Mouse (Mus musculus): Measurements from ENCODE around the gene Tcap. TPM values are rescaled to one million over a fixed set of nuclear protein-coding genes. Genes with fewer than 3 reads are reported as not detected.

The Tcap gene
- polyA plus RNA-seq, 1 experiment from 2014 or later = 0.54 TPM

- no peak overlapping the region for H3K4me3 ChIP-seq (ENCODE audit: low read depth, low read length)
- no peaks in the 10 kb centered on the region for H3K36me3 ChIP-seq (ENCODE audit: control insufficient read depth, insufficient read depth, low read length)
- H3K4me1 ChIP-seq (replicated peaks; ENCODE audit: control insufficient read depth, insufficient read depth, low read length) = peaks cover 11% of the 10 kb centered on the region
- H3K4me2 ChIP-seq (replicated peaks; ENCODE audit: low read depth, low read length) = no peak overlapping the region
- no peak overlapping the region for H3K9ac ChIP-seq (ENCODE audit: low read depth, low read length)
- DNase-seq (ENCODE audit: low spot score) (no peak), ATAC-seq (ENCODE audit: low FRiP score) (no peak)
- H3K27ac ChIP-seq (ENCODE audit: low read depth, low read length) = no peak overlapping the region
- H3K9me3 ChIP-seq (ENCODE audit: control insufficient read depth, low read length) = no peaks in the 10 kb centered on the region
- peaks cover 57% of the 10 kb centered on the region for H3K27me3 ChIP-seq (ENCODE audit: control insufficient read depth, insufficient read depth, low read length)
- 79% methylated on average over 18 of the region's 18 CpGs for WGBS
Observed at GRCm38 (mm10) chr11:98352272-98352990, 31.2 kb upstream of the Tcap start.

GRCm38 (mm10) chr11:98353651-98354211, 29.9 kb upstream of the Tcap start:
- Histone ChIP-seq H3K27ac (ENCODE audit: low read depth, low read length) (no peak overlapping the region), H3K4me1 (replicated peaks; ENCODE audit: control insufficient read depth, insufficient read depth, low read length) (peaks cover 3% of the 10 kb centered on the region), H3K27me3 (ENCODE audit: control insufficient read depth, insufficient read depth, low read length) (peaks cover 44% of the 10 kb centered on the region), H3K4me2 (replicated peaks; ENCODE audit: low read depth, low read length) (no peak overlapping the region), H3K9me3 (ENCODE audit: control insufficient read depth, low read length) (no peaks in the 10 kb centered on the region), H3K36me3 (ENCODE audit: control insufficient read depth, insufficient read depth, low read length) (no peaks in the 10 kb centered on the region), H3K9ac (ENCODE audit: low read depth, low read length) (no peak overlapping the region), H3K4me3 (ENCODE audit: low read depth, low read length) (no peak overlapping the region)
- no peak for DNase-seq (ENCODE audit: low spot score)
- no peak for ATAC-seq (ENCODE audit: low FRiP score)
- WGBS = 43% methylated on average over 8 of the region's 8 CpGs

GRCm38 (mm10) chr11:98354445-98354844, 29.2 kb upstream of the Tcap start:
- no peak overlapping the region for H3K9ac ChIP-seq (ENCODE audit: low read depth, low read length)

GRCm38 (mm10) chr11:98355732-98356299, 27.8 kb upstream of the Tcap start:
- peak; percentile 85 for DNase-seq (ENCODE audit: low spot score)
- H3K36me3 ChIP-seq (ENCODE audit: control insufficient read depth, insufficient read depth, low read length) = no peaks in the 10 kb centered on the region
- no peak overlapping the region for H3K4me3 ChIP-seq (ENCODE audit: low read depth, low read length)
- H3K9me3 ChIP-seq (ENCODE audit: control insufficient read depth, low read length) = no peaks in the 10 kb centered on the region
- peaks cover 23% of the 10 kb centered on the region for H3K27me3 ChIP-seq (ENCODE audit: control insufficient read depth, insufficient read depth, low read length)
- WGBS = 11% methylated on average over 6 of the region's 6 CpGs
- H3K9ac ChIP-seq (ENCODE audit: low read depth, low read length) = no peak overlapping the region
- no peak overlapping the region for H3K4me2 ChIP-seq (replicated peaks; ENCODE audit: low read depth, low read length)
- ATAC-seq (ENCODE audit: low FRiP score) = no peak
- no peak overlapping the region for H3K27ac ChIP-seq (ENCODE audit: low read depth, low read length)
- H3K4me1 ChIP-seq (replicated peaks; ENCODE audit: control insufficient read depth, insufficient read depth, low read length) = peaks cover 9% of the 10 kb centered on the region

More at GRCm38 (mm10) chr11:98354445-98354844, 29.2 kb upstream of the Tcap start:
- H3K4me3 ChIP-seq (ENCODE audit: low read depth, low read length) = no peak overlapping the region
- DNase-seq (ENCODE audit: low spot score) = no peak
- H3K4me2 ChIP-seq (replicated peaks; ENCODE audit: low read depth, low read length) = no peak overlapping the region
- H3K36me3 ChIP-seq (ENCODE audit: control insufficient read depth, insufficient read depth, low read length) = no peaks in the 10 kb centered on the region
- peaks cover 37% of the 10 kb centered on the region for H3K27me3 ChIP-seq (ENCODE audit: control insufficient read depth, insufficient read depth, low read length)
- 64% methylated on average over 14 of the region's 14 CpGs for WGBS
- no peak overlapping the region for H3K27ac ChIP-seq (ENCODE audit: low read depth, low read length)
- H3K4me1 ChIP-seq (replicated peaks; ENCODE audit: control insufficient read depth, insufficient read depth, low read length) = peaks cover 4% of the 10 kb centered on the region
- ATAC-seq (ENCODE audit: low FRiP score) = no peak
- no peaks in the 10 kb centered on the region for H3K9me3 ChIP-seq (ENCODE audit: control insufficient read depth, low read length)

GRCm38 (mm10) chr11:98356625-98357394, 26.8 kb upstream of the Tcap start:
- 85% methylated on average over 7 of the region's 7 CpGs for WGBS
- H3K27ac ChIP-seq (ENCODE audit: low read depth, low read length) = no peak overlapping the region
- H3K9me3 ChIP-seq (ENCODE audit: control insufficient read depth, low read length) = no peaks in the 10 kb centered on the region
- DNase-seq (ENCODE audit: low spot score) (no peak), ATAC-seq (ENCODE audit: low FRiP score) (no peak)
- H3K4me1 ChIP-seq (replicated peaks; ENCODE audit: control insufficient read depth, insufficient read depth, low read length) = peaks cover 19% of the 10 kb centered on the region
- no peak overlapping the region for H3K4me3 ChIP-seq (ENCODE audit: low read depth, low read length)
- peaks cover 15% of the 10 kb centered on the region for H3K27me3 ChIP-seq (ENCODE audit: control insufficient read depth, insufficient read depth, low read length)
- no peak overlapping the region for H3K9ac ChIP-seq (ENCODE audit: low read depth, low read length)
- no peaks in the 10 kb centered on the region for H3K36me3 ChIP-seq (ENCODE audit: control insufficient read depth, insufficient read depth, low read length)
- H3K4me2 ChIP-seq (replicated peaks; ENCODE audit: low read depth, low read length) = no peak overlapping the region

- Histone ChIP-seq H3K36me3 (ENCODE audit: control insufficient read depth, insufficient read depth, low read length) (no peaks in the 10 kb centered on the region), H3K4me2 (replicated peaks; ENCODE audit: low read depth, low read length) (peak overlapping the region; percentile 65), H3K4me3 (ENCODE audit: low read depth, low read length) (peak overlapping the region; percentile 58), H3K9ac (ENCODE audit: low read depth, low read length) (peak overlapping the region; percentile 15; the same call in 1 of the 2 replicates), H3K4me1 (replicated peaks; ENCODE audit: control insufficient read depth, insufficient read depth, low read length) (peaks cover 24% of the 10 kb centered on the region), H3K27me3 (ENCODE audit: control insufficient read depth, insufficient read depth, low read length) (peaks cover 8% of the 10 kb centered on the region), H3K27ac (ENCODE audit: low read depth, low read length) (peak overlapping the region; percentile 65; the same call in 1 of the 2 replicates), H3K9me3 (ENCODE audit: control insufficient read depth, low read length) (no peaks in the 10 kb centered on the region)
- ATAC-seq (ENCODE audit: low FRiP score) = 0 out of 2 replicates have a peak, but pooled peaks have one; percentile 21
- DNase-seq (ENCODE audit: low spot score) = no peak
- 12% methylated on average over 13 of the region's 13 CpGs for WGBS
Observed at GRCm38 (mm10) chr11:98357396-98358160, 26.0 kb upstream of the Tcap start.

- Histone ChIP-seq H3K4me1 (replicated peaks; ENCODE audit: control insufficient read depth, insufficient read depth, low read length) (peaks cover 24% of the 10 kb centered on the region), H3K4me3 (ENCODE audit: low read depth, low read length) (peak within 1 kb of the TSS; percentile 58), H3K27ac (ENCODE audit: low read depth, low read length) (peak within 1 kb of the TSS; percentile 65), H3K9ac (ENCODE audit: low read depth, low read length) (peak within 1 kb of the TSS; percentile 17), H3K27me3 (ENCODE audit: control insufficient read depth, insufficient read depth, low read length) (peaks cover 5% of the 10 kb centered on the region), H3K9me3 (ENCODE audit: control insufficient read depth, low read length) (no peaks in the 10 kb centered on the region), H3K36me3 (ENCODE audit: control insufficient read depth, insufficient read depth, low read length) (no peaks in the 10 kb centered on the region), H3K4me2 (replicated peaks; ENCODE audit: low read depth, low read length) (peak within 1 kb of the TSS; percentile 65)
- under 1% methylated on average over 53 of the region's 60 CpGs for WGBS
- ATAC-seq (ENCODE audit: low FRiP score) (peak; percentile 84), DNase-seq (ENCODE audit: low spot score) (peak; percentile 92)
Observed at GRCm38 (mm10) chr11:98358161-98359083, 25.2 kb upstream of the Tcap start, which contains the start of gene Stard3. Gene Stard3 (plus strand): TSS chr11:98358368.
